Mouse (Mus musculus) forelimb bud, embryonic 11.5 days (tissue): ENCODE results near the gene Rnf114.

Experiments
- DNase-seq: peaks from one replicate; pipeline ENCODE4 v3.0.0-alpha.2; 2012; ENCODE audit warnings: low read depth, low spot score

The Rnf114 gene

GRCm38 (mm10) chr2:167503253-167503895, 10.9 kb downstream of the Rnf114 start:
- DNase-seq: peak; percentile 85

GRCm38 (mm10) chr2:167503896-167504349, 11.5 kb downstream of the Rnf114 start:
- DNase-seq: no peak

- DNase-seq: no peak
These were observed 12.7 kb downstream of the Rnf114 start for GRCm38 (mm10) chr2:167505127-167505526.

GRCm38 (mm10) chr2:167506546-167507260, 14.3 kb downstream of the Rnf114 start:
- DNase-seq: no peak

- no peak for DNase-seq
These were observed 15.4 kb downstream of the Rnf114 start for GRCm38 (mm10) chr2:167507719-167508385.

GRCm38 (mm10) chr2:167508569-167508968, 16.1 kb downstream of the Rnf114 start:
- no peak for DNase-seq

- no peak for DNase-seq
These were observed 18.0 kb downstream of the Rnf114 start for GRCm38 (mm10) chr2:167510485-167510884.

- no peak for DNase-seq
These were observed 19.9 kb downstream of the Rnf114 start for GRCm38 (mm10) chr2:167512365-167512764.

GRCm38 (mm10) chr2:167512970-167513369, 20.5 kb downstream of the Rnf114 start:
- no peak for DNase-seq

GRCm38 (mm10) chr2:167514641-167515040, 22.2 kb downstream of the Rnf114 start:
- no peak for DNase-seq

- no peak for DNase-seq
These were observed 23.2 kb downstream of the Rnf114 start for GRCm38 (mm10) chr2:167515688-167516087.

GRCm38 (mm10) chr2:167519606-167520252, 27.3 kb downstream of the Rnf114 start:
- DNase-seq: no peak

- DNase-seq: no peak
These were observed 35.8 kb downstream of the Rnf114 start for GRCm38 (mm10) chr2:167528278-167528677.

- no peak for DNase-seq
These were observed 37.6 kb downstream of the Rnf114 start for GRCm38 (mm10) chr2:167529935-167530513.

- DNase-seq: no peak
These were observed 38.1 kb downstream of the Rnf114 start for GRCm38 (mm10) chr2:167530536-167530935.

- peak; percentile 71 for DNase-seq
These were observed 39.7 kb downstream of the Rnf114 start for GRCm38 (mm10) chr2:167532131-167532530.

- no peak for DNase-seq
These were observed 41.4 kb downstream of the Rnf114 start for GRCm38 (mm10) chr2:167533880-167534279.

GRCm38 (mm10) chr2:167536320-167536945, 44.0 kb downstream of the Rnf114 start:
- no peak for DNase-seq

GRCm38 (mm10) chr2:167537476-167538297, 45.2 kb downstream of the Rnf114 start, which contains the start of gene Snai1:
Gene Snai1, plus strand, starts transcription at chr2:167538195.
- DNase-seq: peak; percentile 98

GRCm38 (mm10) chr2:167538671-167539306, 46.3 kb downstream of the Rnf114 start:
- no peak for DNase-seq
